Mouse (Mus musculus) MEL-GATA-1-ER (cell line): Measurements from ENCODE around the gene Slc1a2.

ENCODE experiments used
- DNase-seq: peaks from one replicate; pipeline ENCODE4 v3.0.0-alpha.2; 2012; ENCODE audit warnings: low read depth; ENCODE audit errors: extremely low read depth

The Slc1a2 gene

GRCm38 (mm10) chr2:102658163-102658660, at the start of gene Slc1a2:
TSS of gene Slc1a2 (plus strand) at chr2:102658659.
- DNase-seq, result no peak

- DNase-seq, result no peak
These were observed 48.0 kb upstream of the Slc1a2 start for GRCm38 (mm10) chr2:102610485-102610884.

GRCm38 (mm10) chr2:102616637-102617036, 41.8 kb upstream of the Slc1a2 start:
- DNase-seq, result no peak

- DNase-seq, result no peak
These were observed 37.6 kb upstream of the Slc1a2 start for GRCm38 (mm10) chr2:102620744-102621429.

- no peak for DNase-seq
These were observed 36.3 kb upstream of the Slc1a2 start for GRCm38 (mm10) chr2:102622176-102622575.

GRCm38 (mm10) chr2:102622943-102623342, 35.5 kb upstream of the Slc1a2 start:
- no peak for DNase-seq

GRCm38 (mm10) chr2:102624538-102624937, 33.9 kb upstream of the Slc1a2 start:
- DNase-seq, result no peak

GRCm38 (mm10) chr2:102632361-102632760, 26.1 kb upstream of the Slc1a2 start:
- DNase-seq, result no peak

- DNase-seq, result no peak
These were observed 24.4 kb upstream of the Slc1a2 start for GRCm38 (mm10) chr2:102634010-102634409.

- no peak for DNase-seq
These were observed 22.9 kb upstream of the Slc1a2 start for GRCm38 (mm10) chr2:102635523-102636060.

GRCm38 (mm10) chr2:102636116-102636600, 22.3 kb upstream of the Slc1a2 start:
- DNase-seq, result no peak

- DNase-seq, result no peak
These were observed 20.3 kb upstream of the Slc1a2 start for GRCm38 (mm10) chr2:102638140-102638539.

GRCm38 (mm10) chr2:102638690-102639089, 19.8 kb upstream of the Slc1a2 start:
- DNase-seq, result no peak

- no peak for DNase-seq
These were observed 9.5 kb upstream of the Slc1a2 start for GRCm38 (mm10) chr2:102648845-102649500.

GRCm38 (mm10) chr2:102650322-102650721, 8.1 kb upstream of the Slc1a2 start:
- no peak for DNase-seq

GRCm38 (mm10) chr2:102655966-102656725, 2.3 kb upstream of the Slc1a2 start:
- no peak for DNase-seq

- DNase-seq, result no peak
These were observed 733 bp upstream of the Slc1a2 start for GRCm38 (mm10) chr2:102657726-102658125.

- DNase-seq, result no peak
These were observed 432 bp downstream of the Slc1a2 start for GRCm38 (mm10) chr2:102658661-102659520.

- DNase-seq, result no peak
These were observed 1.0 kb downstream of the Slc1a2 start for GRCm38 (mm10) chr2:102659521-102659830.

- no peak for DNase-seq
These were observed 2.6 kb downstream of the Slc1a2 start for GRCm38 (mm10) chr2:102661052-102661451.

- no peak for DNase-seq
These were observed 4.5 kb downstream of the Slc1a2 start for GRCm38 (mm10) chr2:102662911-102663310.
